Mouse (Mus musculus) urinary bladder, postnatal 14 days (tissue): ENCODE measurements around the gene Olfr609.
"Not testable (repeated sequence)": the region's sequence is repeated elsewhere in the genome, so short reads cannot be mapped to it uniquely, and the experiment has no call there.

Source experiments
- DNase-seq: peaks from one replicate; pipeline ENCODE4 v3.0.0; 2021; ENCODE audit warnings: low spot score

Olfr609 gene

GRCm38 (mm10) chr7:103497962-103498361 lies at the start of gene Olfr609:
Gene Olfr609 (minus strand): TSS chr7:103498062.
- no peak for DNase-seq

GRCm38 (mm10) chr7:103542617-103543016 lies 44.8 kb upstream of the Olfr609 start, which contains the start of gene Olfr612:
Gene Olfr612 (minus strand): TSS chr7:103542717.
- DNase-seq, result not testable (repeated sequence)

- not testable (repeated sequence) for DNase-seq
Measured at GRCm38 (mm10) chr7:103520746-103521145, 22.9 kb upstream of the Olfr609 start, which contains the start of gene Olfr611. Gene Olfr611 (minus strand): TSS chr7:103520846.

- DNase-seq, result no peak
Measured at GRCm38 (mm10) chr7:103512022-103512421, 14.2 kb upstream of the Olfr609 start, which contains the start of gene Olfr610. Gene Olfr610 (minus strand): TSS chr7:103512122.

GRCm38 (mm10) chr7:103477106-103477505 lies 20.8 kb downstream of the Olfr609 start:
- DNase-seq, result not testable (repeated sequence)

GRCm38 (mm10) chr7:103469577-103469976 lies 28.3 kb downstream of the Olfr609 start, which contains the start of gene Olfr608:
Gene Olfr608 (plus strand): TSS chr7:103469877.
- no peak for DNase-seq

- DNase-seq, result no peak
Measured at GRCm38 (mm10) chr7:103460590-103460989, 37.3 kb downstream of the Olfr609 start.

- DNase-seq, result no peak
Measured at GRCm38 (mm10) chr7:103448746-103449145, 49.1 kb downstream of the Olfr609 start, which contains the start of gene Olfr606. Gene Olfr606 (plus strand): TSS chr7:103449046.

GRCm38 (mm10) chr7:103445339-103445738 lies 52.5 kb downstream of the Olfr609 start, which contains the start of gene Olfr605:
Gene Olfr605 (minus strand): TSS chr7:103445439.
- DNase-seq, result no peak
